Mouse (Mus musculus) embryo, embryonic 11 days (tissue): ENCODE results near the gene Magi1.

Experiments
- DNase-seq: peaks from one replicate; pipeline ENCODE4 v3.0.0-alpha.2; 2015

Gene Magi1

GRCm38 (mm10) chr6:94155996-94156395, 127.7 kb downstream of the Magi1 start:
- DNase-seq, result no peak

GRCm38 (mm10) chr6:94154854-94155601, 128.7 kb downstream of the Magi1 start:
- no peak for DNase-seq

- DNase-seq, result no peak
Measured at GRCm38 (mm10) chr6:94152881-94153280, 130.8 kb downstream of the Magi1 start.

GRCm38 (mm10) chr6:94150876-94151275, 132.8 kb downstream of the Magi1 start:
- no peak for DNase-seq

- DNase-seq, result no peak
Measured at GRCm38 (mm10) chr6:94149800-94150199, 133.9 kb downstream of the Magi1 start.

- DNase-seq, result no peak
Measured at GRCm38 (mm10) chr6:94146206-94146493, 137.6 kb downstream of the Magi1 start.

GRCm38 (mm10) chr6:94145430-94146205, 138.1 kb downstream of the Magi1 start:
- DNase-seq, result no peak

GRCm38 (mm10) chr6:94142493-94142892, 141.2 kb downstream of the Magi1 start:
- DNase-seq, result no peak

- no peak for DNase-seq
Measured at GRCm38 (mm10) chr6:94141496-94141895, 142.2 kb downstream of the Magi1 start.

- DNase-seq, result no peak
Measured at GRCm38 (mm10) chr6:94139952-94140414, 143.7 kb downstream of the Magi1 start.

GRCm38 (mm10) chr6:94136693-94137092, 147.0 kb downstream of the Magi1 start:
- no peak for DNase-seq

- no peak for DNase-seq
Measured at GRCm38 (mm10) chr6:94134159-94134558, 149.6 kb downstream of the Magi1 start.

GRCm38 (mm10) chr6:94131999-94132398, 151.7 kb downstream of the Magi1 start:
- no peak for DNase-seq

- no peak for DNase-seq
Measured at GRCm38 (mm10) chr6:94130389-94130788, 153.3 kb downstream of the Magi1 start.

- no peak for DNase-seq
Measured at GRCm38 (mm10) chr6:94126763-94127162, 157.0 kb downstream of the Magi1 start.

GRCm38 (mm10) chr6:94125144-94125543, 158.6 kb downstream of the Magi1 start:
- DNase-seq, result no peak

GRCm38 (mm10) chr6:94124279-94124678, 159.4 kb downstream of the Magi1 start:
- no peak for DNase-seq

GRCm38 (mm10) chr6:94122566-94123150, 161.1 kb downstream of the Magi1 start:
- DNase-seq, result peak; percentile 55

GRCm38 (mm10) chr6:94121488-94121887, 162.2 kb downstream of the Magi1 start:
- no peak for DNase-seq

- DNase-seq, result no peak
Measured at GRCm38 (mm10) chr6:94116434-94117432, 167.0 kb downstream of the Magi1 start.

GRCm38 (mm10) chr6:94111833-94112232, 171.9 kb downstream of the Magi1 start:
- no peak for DNase-seq

- no peak for DNase-seq
Measured at GRCm38 (mm10) chr6:94107401-94108107, 176.2 kb downstream of the Magi1 start.
